Mouse (Mus musculus) C2C12 (cell line): ENCODE measurements around the gene Csrp2. TPM values are rescaled to one million over a fixed set of nuclear protein-coding genes. Genes with fewer than 3 reads are reported as not detected.

Source experiments
- H3K27me3 ChIP-seq: one replicate; pipeline ENCODE4 v1.6.1; 2011; ENCODE audit not compliant: control insufficient read depth, insufficient read depth, insufficient read length
- H3K36me3 ChIP-seq: one replicate; pipeline ENCODE4 v1.6.1; 2011; ENCODE audit not compliant: control insufficient read depth, insufficient read depth
- H3K4me3 ChIP-seq: one replicate; pipeline ENCODE4 v1.5.1; 2011; ENCODE audit warnings: mild to moderate bottlenecking, control low read depth; ENCODE audit not compliant: poor library complexity, insufficient read depth, severe bottlenecking
- H3K79me2 ChIP-seq: one replicate; pipeline ENCODE4 v1.6.1; 2011; ENCODE audit not compliant: control insufficient read depth, insufficient read depth
- H3K79me3 ChIP-seq: one replicate; pipeline ENCODE4 v1.6.1; 2011; ENCODE audit warnings: low read depth, control low read depth
- H3ac ChIP-seq: one replicate; pipeline ENCODE3; 2011; ENCODE audit warnings: low read depth; ENCODE audit not compliant: control insufficient read depth, insufficient read length
- CEBPB ChIP-seq: IDR thresholded peaks from one replicate; pipeline ENCODE4 v1.6.1; 2011; ENCODE audit warnings: low read depth, mild to moderate bottlenecking, control low read depth, moderate library complexity
- CTCF ChIP-seq: IDR thresholded peaks from one replicate; pipeline ENCODE4 v1.5.1; 2011; ENCODE audit not compliant: control insufficient read depth, insufficient read depth, insufficient read length
- FOSL1 ChIP-seq: IDR thresholded peaks from one replicate; pipeline ENCODE4 v1.8.0; 2011; ENCODE audit warnings: mild to moderate bottlenecking, low read length; ENCODE audit not compliant: poor library complexity, insufficient read depth, severe bottlenecking
- MAX ChIP-seq: IDR thresholded peaks from one replicate; pipeline ENCODE4 v1.6.1; 2011; ENCODE audit warnings: mild to moderate bottlenecking, control low read depth
- MYOD1 ChIP-seq: IDR thresholded peaks from one replicate; pipeline ENCODE4 v1.6.1; 2011; ENCODE audit warnings: low read depth; ENCODE audit not compliant: control insufficient read depth, insufficient read length
- MYOG ChIP-seq: IDR thresholded peaks from one replicate; pipeline ENCODE4 v1.6.1; 2011; ENCODE audit not compliant: control insufficient read depth, insufficient read length; ENCODE audit errors: extremely low read depth
- USF1 ChIP-seq: IDR thresholded peaks from one replicate; pipeline ENCODE4 v1.6.1; 2011; ENCODE audit warnings: low read depth, mild to moderate bottlenecking, control low read depth, moderate library complexity
- polyA plus RNA-seq: library from polyadenylated mRNA; unstranded; fragments of >200 nt; fragmentation: generic; extraction: Trizol; gene quantifications from one replicate; pipeline ENCODE4 v1.2.1, GENCODE M21; 2012; ENCODE audit warnings: missing spikeins

Csrp2 gene
- polyA plus RNA-seq, 1 experiment, result 398 TPM

- peaks cover 35% of the 10 kb centered on the region for H3K36me3 ChIP-seq
- H3ac ChIP-seq, result no peak overlapping the region
- no peaks in the 10 kb centered on the region for H3K79me3 ChIP-seq
- no peaks in the 10 kb centered on the region for H3K79me2 ChIP-seq
- H3K4me3 ChIP-seq, result no peak overlapping the region
- no peaks in the 10 kb centered on the region for H3K27me3 ChIP-seq
- TF ChIP-seq USF1 (no peak), CTCF (no peak), CEBPB (no peak), FOSL1 (no peak), MAX (no peak), MYOD1 (no peak), MYOG (no peak)
Observed at GRCm38 (mm10) chr10:110960841-110961240, 41.3 kb downstream of the Csrp2 start.

DNA sequence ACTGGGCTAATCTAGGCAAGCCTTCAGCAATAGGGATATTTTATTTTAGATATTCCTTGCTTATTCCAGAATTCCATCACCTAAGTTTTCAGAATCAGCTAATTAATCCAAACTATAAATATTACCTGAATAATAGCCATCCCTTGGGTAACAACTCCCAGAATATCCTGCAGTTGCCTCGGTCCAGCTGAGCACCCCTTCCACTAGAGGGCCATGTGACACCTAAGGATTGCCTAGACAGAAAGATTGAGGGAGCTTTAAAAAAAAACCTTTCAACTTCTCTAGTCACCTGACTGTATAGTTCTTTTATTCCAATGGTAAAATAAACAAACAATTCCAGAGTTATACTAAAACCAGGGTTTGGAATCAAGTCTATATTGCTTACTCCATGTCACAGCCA lies 42.6 kb downstream of the Csrp2 start:
- peak; percentile 22 for TF ChIP-seq USF1
- no peak for TF ChIP-seq FOSL1
- Histone ChIP-seq H3K79me3 (no peaks in the 10 kb centered on the region), H3K4me3 (no peak overlapping the region), H3K79me2 (no peaks in the 10 kb centered on the region), H3K36me3 (peaks cover 43% of the 10 kb centered on the region), H3ac (no peak overlapping the region), H3K27me3 (no peaks in the 10 kb centered on the region)

- Histone ChIP-seq H3K79me3 (no peaks in the 10 kb centered on the region), H3K36me3 (peaks cover 48% of the 10 kb centered on the region)
Observed at GRCm38 (mm10) chr10:110971044-110971443, 51.5 kb downstream of the Csrp2 start.

GRCm38 (mm10) chr10:110971483-110971882 lies 51.9 kb downstream of the Csrp2 start:
- H3K36me3 ChIP-seq, result peaks cover 45% of the 10 kb centered on the region

More at GRCm38 (mm10) chr10:110971044-110971443, 51.5 kb downstream of the Csrp2 start:
- TF ChIP-seq CEBPB, result no peak
- TF ChIP-seq MAX, result no peak
- no peak for TF ChIP-seq MYOG
- no peaks in the 10 kb centered on the region for H3K79me2 ChIP-seq
- no peaks in the 10 kb centered on the region for H3K27me3 ChIP-seq
- H3ac ChIP-seq, result no peak overlapping the region
- H3K4me3 ChIP-seq, result no peak overlapping the region

DNA sequence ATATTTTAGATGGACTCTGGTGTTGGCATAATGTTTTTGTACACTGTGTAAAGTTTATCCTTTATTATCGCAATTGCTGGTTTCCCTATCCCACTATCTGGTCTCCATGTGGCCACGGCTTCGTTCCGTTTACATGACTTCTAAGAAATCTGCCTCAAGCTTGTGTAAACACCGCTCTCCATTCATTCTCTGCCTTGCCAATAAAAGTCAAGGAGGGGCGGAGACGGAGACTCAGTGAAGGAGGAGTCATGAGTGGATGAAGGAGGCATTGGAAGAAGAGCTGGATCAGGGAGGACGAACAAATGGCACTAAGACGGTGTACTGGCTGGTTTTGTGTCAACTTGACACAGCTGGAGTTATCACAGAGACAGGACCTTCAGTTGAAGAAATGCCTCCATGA lies 52.4 kb downstream of the Csrp2 start:
- Histone ChIP-seq H3ac (no peak overlapping the region), H3K4me3 (no peak overlapping the region), H3K36me3 (peaks cover 40% of the 10 kb centered on the region), H3K27me3 (no peaks in the 10 kb centered on the region), H3K79me3 (no peaks in the 10 kb centered on the region), H3K79me2 (no peaks in the 10 kb centered on the region)
- TF ChIP-seq CTCF (no peak), MAX (no peak), USF1 (no peak), CEBPB (no peak), MYOG (no peak), FOSL1 (no peak), MYOD1 (no peak)

More at GRCm38 (mm10) chr10:110971483-110971882, 51.9 kb downstream of the Csrp2 start:
- Histone ChIP-seq H3K79me3 (no peaks in the 10 kb centered on the region), H3K79me2 (no peaks in the 10 kb centered on the region), H3K4me3 (no peak overlapping the region), H3K27me3 (no peaks in the 10 kb centered on the region), H3ac (no peak overlapping the region)
- TF ChIP-seq MAX, result no peak
- no peak for TF ChIP-seq FOSL1
- no peak for TF ChIP-seq CTCF
- no peak for TF ChIP-seq USF1
- no peak for TF ChIP-seq MYOG
- TF ChIP-seq MYOD1, result no peak
- TF ChIP-seq CEBPB, result no peak

GRCm38 (mm10) chr10:110974463-110974862 lies 54.9 kb downstream of the Csrp2 start:
- Histone ChIP-seq H3K36me3 (peaks cover 27% of the 10 kb centered on the region), H3K27me3 (no peaks in the 10 kb centered on the region), H3ac (no peak overlapping the region), H3K4me3 (no peak overlapping the region), H3K79me3 (no peaks in the 10 kb centered on the region), H3K79me2 (no peaks in the 10 kb centered on the region)
- TF ChIP-seq MYOD1 (no peak), CTCF (peak; percentile 25)
